Mouse (Mus musculus) neural tube, embryonic 13.5 days (tissue): ENCODE measurements around the gene Tcf7. TPM values are rescaled to one million over a fixed set of nuclear protein-coding genes. Genes with fewer than 3 reads are reported as not detected.

ENCODE experiments used
- ATAC-seq: fragments of 200-750 bp; cut with Nextera tagmentation; 2 replicates; pipeline ENCODE4 v1.8.0; 2017; ENCODE audit warnings: low read depth, mild to moderate bottlenecking, moderate TSS enrichment, moderate library complexity
- H3K27ac ChIP-seq: fragments of 300-500 bp; sonication (generic); replicated peaks from 2 replicates; pipeline ENCODE4 v1.5.1; 2015; ENCODE audit warnings: moderate library complexity, mild to moderate bottlenecking, inconsistent platforms
- H3K27me3 ChIP-seq: fragments of 300-500 bp; sonication (generic); 2 replicates; pipeline ENCODE4 v1.6.1; 2015; ENCODE audit warnings: mild to moderate bottlenecking, inconsistent platforms
- H3K36me3 ChIP-seq: fragments of 300-500 bp; sonication (generic); 2 replicates; pipeline ENCODE4 v1.6.1; 2015; ENCODE audit warnings: mild to moderate bottlenecking, inconsistent platforms
- H3K4me1 ChIP-seq: fragments of 300-500 bp; sonication (generic); replicated peaks from 2 replicates; pipeline ENCODE4 v1.6.1; 2015; ENCODE audit warnings: inconsistent platforms
- H3K4me2 ChIP-seq: fragments of 300-500 bp; sonication (generic); 2 replicates; pipeline ENCODE4 v1.6.1; 2015; ENCODE audit warnings: inconsistent platforms, mild to moderate bottlenecking, moderate library complexity
- H3K4me3 ChIP-seq: fragments of 300-500 bp; sonication (generic); 2 replicates; pipeline ENCODE4 v1.5.1; 2015; ENCODE audit warnings: mild to moderate bottlenecking, inconsistent platforms
- H3K9ac ChIP-seq: fragments of 300-500 bp; sonication (generic); 2 replicates; pipeline ENCODE4 v1.6.1; 2015; ENCODE audit warnings: moderate library complexity, mild to moderate bottlenecking, inconsistent platforms
- H3K9me3 ChIP-seq: fragments of 300-500 bp; sonication (generic); 2 replicates; pipeline ENCODE4 v1.6.1; 2016; ENCODE audit warnings: inconsistent platforms
- WGBS: fragments of 180-500 bp; shearing (Covaris S2); methylation state at CpG from one replicate; pipeline ENCODE4 v1.1.7; 2015; 5-methylcytosine and 5-hydroxymethylcytosine counted together
- polyA plus RNA-seq: library from polyadenylated mRNA; unstranded; fragments of >200 nt; fragmentation: Nextera tagmentation; extraction: Ambion mirVana; gene quantifications from 2 replicates; pipeline ENCODE4 v1.2.1, GENCODE M21; 2015

Gene Tcf7
- polyA plus RNA-seq, 1 experiment from 2014 or later, result 5.9 TPM

DNA sequence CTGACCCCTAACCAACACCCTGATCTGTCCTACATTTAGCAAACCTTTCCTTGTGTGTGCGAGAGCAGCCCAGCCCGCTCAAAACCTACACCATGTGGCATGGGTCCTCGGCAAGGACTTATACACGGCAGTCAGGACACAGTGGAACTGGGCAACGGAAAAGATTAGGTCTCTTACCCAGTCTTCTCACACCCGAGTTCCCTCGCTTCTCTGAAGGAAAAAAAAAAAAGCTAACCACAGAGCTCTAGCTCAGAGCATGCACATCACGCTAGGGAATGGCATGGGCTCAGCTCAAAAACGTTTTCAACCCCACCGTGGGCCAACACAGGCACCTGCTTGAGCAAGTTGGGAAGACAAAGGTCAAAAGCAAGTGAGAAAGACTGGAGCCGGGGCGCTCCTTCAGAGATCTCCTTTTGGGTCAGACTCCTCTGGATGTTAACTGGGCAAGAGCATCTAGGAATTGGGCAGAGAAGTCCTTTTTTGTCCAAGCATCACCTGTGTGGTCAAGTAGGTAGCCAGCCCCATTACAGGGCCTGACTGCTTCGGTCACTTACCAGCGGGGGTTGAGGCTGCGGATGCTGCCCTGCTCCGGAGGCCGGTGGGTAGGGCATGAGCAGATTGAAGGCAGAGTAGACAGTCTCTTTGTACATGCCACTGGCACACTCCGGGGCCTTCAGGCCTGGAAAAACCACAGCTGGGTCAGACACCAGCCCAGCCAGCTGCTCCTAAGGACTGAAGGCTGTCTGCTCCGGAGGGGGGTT, 1.1 kb downstream of the Tcf7 start:
- WGBS, result 66% methylated on average over 19 of the region's 19 CpGs
- Histone ChIP-seq H3K4me3 (peak overlapping the region; percentile 63), H3K4me2 (peak overlapping the region; percentile 88), H3K27me3 (peaks cover 52% of the 10 kb centered on the region), H3K27ac (no peak overlapping the region), H3K9ac (no peak overlapping the region), H3K9me3 (no peaks in the 10 kb centered on the region), H3K36me3 (no peaks in the 10 kb centered on the region), H3K4me1 (peaks cover 33% of the 10 kb centered on the region)
- ATAC-seq, result no peak

DNA sequence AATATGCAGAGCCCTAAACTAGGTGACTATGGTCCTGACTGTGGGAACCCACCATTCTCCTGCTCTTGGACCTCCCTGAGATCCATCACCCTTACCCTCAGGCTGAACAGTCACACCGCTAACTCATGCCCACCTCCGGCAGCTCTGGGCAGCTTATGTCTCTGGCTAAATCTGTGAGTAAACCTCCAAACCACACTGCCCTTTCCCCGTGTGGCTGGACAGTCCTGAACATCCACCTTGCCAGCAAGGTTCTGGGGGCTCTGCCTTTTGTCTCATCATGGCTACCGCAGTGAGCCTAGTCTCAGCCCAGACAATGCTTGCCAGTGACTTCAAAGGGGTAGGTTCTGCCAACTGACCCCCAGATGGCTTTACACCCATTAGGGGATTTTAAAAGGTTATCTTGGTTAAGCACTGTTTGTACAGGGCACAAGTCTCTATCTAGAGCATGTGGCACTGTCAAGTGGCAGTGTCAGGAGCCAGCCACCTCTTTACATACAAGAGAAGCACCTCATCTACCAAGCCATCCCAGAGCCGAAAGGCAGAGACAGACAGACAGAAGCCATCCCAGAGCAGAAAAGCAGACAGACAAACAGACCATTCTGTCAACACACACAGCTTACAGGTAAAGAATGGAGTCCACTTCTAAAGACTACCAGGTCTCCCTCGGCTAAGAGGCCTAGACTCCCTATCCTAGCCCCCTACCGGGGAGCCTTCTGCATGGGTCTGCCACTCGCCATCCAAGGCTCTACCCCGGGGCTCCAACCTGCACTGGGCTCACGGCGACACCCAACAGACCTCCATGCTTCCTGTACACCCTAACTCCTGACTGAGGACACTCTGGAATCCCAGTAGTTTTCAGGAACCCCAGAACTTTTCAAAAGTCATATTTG, 2.0 kb downstream of the Tcf7 start:
- H3K4me1 ChIP-seq, result peaks cover 24% of the 10 kb centered on the region
- no peak overlapping the region; the same call in 1 of the 2 replicates for H3K4me2 ChIP-seq
- WGBS, result 90% methylated on average over 11 of the region's 11 CpGs
- no peak overlapping the region for H3K9ac ChIP-seq
- H3K36me3 ChIP-seq, result no peaks in the 10 kb centered on the region
- no peaks in the 10 kb centered on the region for H3K9me3 ChIP-seq
- peaks cover 46% of the 10 kb centered on the region for H3K27me3 ChIP-seq
- no peak overlapping the region for H3K4me3 ChIP-seq
- no peak overlapping the region for H3K27ac ChIP-seq
- ATAC-seq, result no peak

DNA sequence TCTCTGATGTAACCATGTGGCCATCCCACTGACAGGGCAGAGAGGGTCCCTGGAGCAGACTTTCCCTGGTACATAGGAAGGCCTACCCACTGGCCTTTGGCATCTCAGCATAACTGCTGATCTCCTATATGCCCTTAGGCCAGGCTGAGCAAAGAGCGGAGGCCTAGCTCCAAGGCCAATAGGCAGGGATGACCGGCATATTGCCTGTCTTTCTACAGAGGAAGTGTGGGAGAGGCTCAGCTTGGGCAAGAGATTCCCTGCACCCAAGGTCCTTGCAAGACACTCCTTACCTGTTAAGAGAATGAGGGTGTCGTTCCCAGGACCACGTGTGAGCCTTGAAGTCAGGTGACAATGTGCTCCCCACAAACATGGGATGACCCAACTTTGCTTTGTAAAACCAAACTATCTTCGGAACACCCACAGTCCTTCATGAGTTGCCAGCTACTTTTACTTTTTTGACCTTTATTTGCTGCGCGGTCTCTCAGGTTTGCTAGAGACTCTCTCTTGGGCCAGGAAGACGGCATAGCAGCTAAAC, 3.1 kb downstream of the Tcf7 start:
- Histone ChIP-seq H3K4me3 (no peak overlapping the region), H3K27ac (no peak overlapping the region), H3K36me3 (no peaks in the 10 kb centered on the region), H3K9ac (no peak overlapping the region), H3K4me1 (peaks cover 22% of the 10 kb centered on the region), H3K4me2 (no peak overlapping the region), H3K9me3 (no peaks in the 10 kb centered on the region), H3K27me3 (peaks cover 35% of the 10 kb centered on the region)
- WGBS, result 94% methylated on average over 8 of the region's 8 CpGs
- no peak for ATAC-seq

DNA sequence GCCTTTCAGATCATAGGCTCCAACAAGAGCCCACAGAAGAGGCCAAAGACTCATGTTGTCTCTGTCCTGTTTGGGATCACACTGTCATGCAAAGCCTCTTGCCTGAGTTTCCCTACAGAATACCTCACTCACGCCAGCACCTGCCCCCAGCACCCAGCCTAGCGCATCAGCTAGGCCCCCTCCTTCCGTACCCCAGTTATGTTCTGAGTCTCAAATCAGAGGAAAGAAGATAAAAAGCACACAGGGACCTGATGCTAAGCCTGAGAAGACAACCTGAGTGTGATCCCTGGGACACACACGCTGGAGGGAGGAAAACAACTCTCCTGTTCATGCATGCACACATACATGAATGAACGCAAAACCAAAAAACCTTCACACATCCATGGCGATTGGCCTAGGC, 3.8 kb downstream of the Tcf7 start:
- WGBS, result 92% methylated on average over 6 of the region's 6 CpGs
- H3K4me2 ChIP-seq, result no peak overlapping the region
- H3K9ac ChIP-seq, result no peak overlapping the region

DNA sequence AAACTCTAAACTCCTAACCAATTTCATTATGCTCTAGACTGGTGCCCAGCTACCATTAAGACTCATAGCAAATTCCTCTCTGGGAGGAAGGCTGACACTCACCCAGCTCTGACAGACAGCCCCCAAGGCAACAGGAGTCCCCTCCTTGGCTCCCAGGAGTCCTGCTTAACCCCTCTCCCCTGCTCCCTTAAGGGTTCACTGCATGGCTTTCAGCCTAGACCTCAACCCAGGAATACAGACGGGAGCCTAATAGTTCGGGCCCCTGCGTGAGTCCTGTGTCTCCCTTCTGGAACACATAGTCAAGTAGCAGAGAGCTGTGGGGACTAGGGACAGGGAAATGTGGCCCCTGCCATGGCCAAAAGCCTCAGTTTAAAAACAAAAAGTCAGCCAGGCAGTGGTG, 4.7 kb downstream of the Tcf7 start:
- no peak overlapping the region for H3K9ac ChIP-seq
- H3K9me3 ChIP-seq, result no peaks in the 10 kb centered on the region
- 89% methylated on average over 3 of the region's 3 CpGs for WGBS
- no peak overlapping the region for H3K27ac ChIP-seq
- peaks cover 19% of the 10 kb centered on the region for H3K27me3 ChIP-seq
- H3K4me3 ChIP-seq, result no peak overlapping the region
- H3K4me2 ChIP-seq, result no peak overlapping the region
- ATAC-seq, result no peak
- peaks cover 11% of the 10 kb centered on the region for H3K4me1 ChIP-seq
- no peaks in the 10 kb centered on the region for H3K36me3 ChIP-seq

More for the DNA sequence above, 3.8 kb downstream of the Tcf7 start:
- Histone ChIP-seq H3K27ac (no peak overlapping the region), H3K4me1 (peaks cover 15% of the 10 kb centered on the region), H3K27me3 (peaks cover 28% of the 10 kb centered on the region), H3K4me3 (no peak overlapping the region), H3K36me3 (no peaks in the 10 kb centered on the region), H3K9me3 (no peaks in the 10 kb centered on the region)
- no peak for ATAC-seq

DNA sequence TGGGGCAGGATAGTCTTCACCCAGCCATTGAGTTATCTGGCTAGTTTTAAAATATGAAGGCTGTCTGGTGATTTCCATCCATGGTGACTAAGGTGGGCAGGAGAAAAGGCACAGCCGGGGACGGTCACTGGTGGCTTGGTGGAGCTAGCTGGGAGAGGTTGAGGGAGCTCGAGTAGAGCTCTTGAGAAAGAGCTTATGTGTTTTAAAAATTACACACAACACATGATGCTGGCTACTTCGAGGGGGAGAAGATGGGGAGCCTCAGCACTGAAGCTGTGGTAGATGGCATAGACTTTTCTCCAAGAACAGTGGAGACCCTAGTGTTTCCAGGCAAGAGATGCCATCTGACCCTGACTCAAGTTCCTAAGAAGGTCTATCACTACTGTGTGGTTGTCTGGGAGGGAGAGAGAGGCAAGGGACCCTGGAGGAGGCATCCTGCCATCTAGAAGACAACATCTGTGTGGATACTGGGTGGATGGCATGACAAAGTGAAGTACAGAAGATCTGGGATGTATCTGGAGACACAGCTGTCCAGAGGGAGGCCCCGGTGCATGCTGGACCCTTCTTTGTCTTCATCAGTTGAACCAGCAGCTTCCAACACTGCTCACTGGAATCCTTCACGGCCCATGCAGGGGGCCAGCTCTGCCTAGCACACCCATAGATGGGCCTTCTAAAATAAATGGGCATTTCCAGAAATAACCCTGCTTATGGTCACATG, 5.2 kb downstream of the Tcf7 start:
- WGBS, result 90% methylated on average over 6 of the region's 6 CpGs
- Histone ChIP-seq H3K4me2 (no peak overlapping the region), H3K9ac (no peak overlapping the region), H3K27me3 (peaks cover 16% of the 10 kb centered on the region), H3K4me3 (no peak overlapping the region), H3K27ac (no peak overlapping the region), H3K36me3 (no peaks in the 10 kb centered on the region), H3K9me3 (no peaks in the 10 kb centered on the region), H3K4me1 (peaks cover 13% of the 10 kb centered on the region)
- no peak for ATAC-seq

DNA sequence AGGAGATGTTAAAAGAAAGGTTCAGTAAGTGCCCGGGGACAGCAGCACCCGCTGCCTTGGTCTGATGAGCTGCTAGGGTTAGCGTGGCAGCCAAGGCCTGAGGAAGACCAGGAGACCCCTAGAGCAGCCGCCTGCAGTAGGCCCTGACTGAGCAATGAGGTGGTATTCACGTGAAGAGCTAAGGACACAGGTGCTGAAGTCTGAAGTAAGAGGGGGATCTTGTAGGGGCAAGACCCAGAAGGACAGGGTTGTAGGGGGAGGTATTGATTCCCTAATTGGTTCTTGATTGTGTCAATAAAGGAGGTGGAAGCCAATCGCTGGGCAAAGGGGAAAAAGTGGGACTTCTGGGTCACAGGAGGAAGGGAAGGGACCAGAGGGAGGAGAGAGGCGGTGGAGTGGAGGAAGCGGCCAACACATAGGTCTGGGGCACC, 5.8 kb downstream of the Tcf7 start:
- Histone ChIP-seq H3K9me3 (no peaks in the 10 kb centered on the region), H3K4me3 (no peak overlapping the region), H3K36me3 (no peaks in the 10 kb centered on the region), H3K4me2 (no peak overlapping the region), H3K27ac (no peak overlapping the region), H3K27me3 (peaks cover 10% of the 10 kb centered on the region), H3K4me1 (peaks cover 9% of the 10 kb centered on the region), H3K9ac (no peak overlapping the region)
- ATAC-seq, result no peak
- WGBS, result 92% methylated on average over 8 of the region's 8 CpGs

DNA sequence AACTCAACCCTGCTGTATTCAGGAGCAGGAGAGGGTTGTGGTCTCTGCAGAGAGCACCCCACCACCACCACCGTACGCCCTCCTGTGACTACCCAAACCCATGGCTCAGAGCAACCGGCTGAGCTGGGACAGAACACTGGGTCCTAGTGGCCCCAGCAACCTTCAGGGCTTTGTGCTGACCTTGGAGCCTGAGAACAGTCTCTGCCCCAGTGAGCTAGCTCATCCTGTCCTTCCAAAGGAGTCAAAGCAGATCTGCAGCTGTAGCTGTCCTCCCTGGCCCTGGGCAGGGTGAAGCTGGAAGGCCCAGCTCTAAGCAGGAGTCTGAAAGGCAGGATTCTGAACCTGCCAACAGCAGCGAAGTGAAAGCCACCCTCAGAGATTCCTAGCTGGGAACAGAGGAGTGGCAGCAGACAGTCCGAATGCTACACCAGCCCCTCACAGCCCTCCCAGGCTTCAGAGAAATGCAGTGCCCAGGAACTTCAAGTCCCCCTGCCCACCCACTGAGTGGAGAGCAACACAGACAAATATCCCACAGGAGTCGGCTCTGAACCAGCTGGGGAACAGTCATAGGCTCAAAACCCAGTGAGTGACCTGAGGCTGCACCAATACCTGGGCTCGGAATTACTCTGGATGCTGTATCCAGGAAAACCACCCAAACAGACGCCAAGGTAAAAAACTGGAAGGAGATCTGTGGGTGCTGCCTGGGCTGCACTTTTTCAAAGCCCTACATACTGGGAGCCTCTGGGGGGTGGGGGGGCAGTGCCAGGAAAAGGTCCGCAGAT, 6.8 kb downstream of the Tcf7 start:
- Histone ChIP-seq H3K9ac (no peak overlapping the region), H3K4me2 (no peak overlapping the region), H3K27ac (no peak overlapping the region), H3K27me3 (no peaks in the 10 kb centered on the region), H3K36me3 (no peaks in the 10 kb centered on the region), H3K9me3 (no peaks in the 10 kb centered on the region), H3K4me1 (peaks cover 9% of the 10 kb centered on the region), H3K4me3 (no peak overlapping the region)
- WGBS, result 81% methylated on average over 9 of the region's 9 CpGs
- ATAC-seq, result no peak

DNA sequence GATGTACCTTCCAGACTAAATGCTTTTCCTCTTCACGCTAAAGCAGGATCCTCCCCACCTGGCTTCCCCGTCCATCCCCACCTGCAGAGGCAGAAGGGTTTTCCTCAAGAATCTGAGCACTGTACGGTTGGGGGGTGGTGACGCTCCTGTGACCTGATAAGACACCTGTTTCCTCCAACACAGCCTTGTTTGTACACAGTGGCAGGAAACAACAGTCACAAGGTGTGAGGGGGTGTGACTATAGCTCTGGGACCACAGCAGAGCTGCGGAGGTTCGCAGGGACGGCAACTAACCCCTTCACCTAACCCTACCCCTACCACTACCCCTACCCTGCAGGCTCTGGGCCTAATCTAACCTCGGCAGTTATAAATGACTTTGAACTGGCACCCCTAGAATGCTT, 7.4 kb downstream of the Tcf7 start:
- no peak overlapping the region for H3K4me2 ChIP-seq
- H3K27ac ChIP-seq, result no peak overlapping the region
- no peak for ATAC-seq
- 87% methylated on average over 8 of the region's 8 CpGs for WGBS
- H3K27me3 ChIP-seq, result no peaks in the 10 kb centered on the region
- H3K9me3 ChIP-seq, result no peaks in the 10 kb centered on the region
- H3K4me3 ChIP-seq, result no peak overlapping the region
- peaks cover 9% of the 10 kb centered on the region for H3K4me1 ChIP-seq
- no peaks in the 10 kb centered on the region for H3K36me3 ChIP-seq
- no peak overlapping the region for H3K9ac ChIP-seq

DNA sequence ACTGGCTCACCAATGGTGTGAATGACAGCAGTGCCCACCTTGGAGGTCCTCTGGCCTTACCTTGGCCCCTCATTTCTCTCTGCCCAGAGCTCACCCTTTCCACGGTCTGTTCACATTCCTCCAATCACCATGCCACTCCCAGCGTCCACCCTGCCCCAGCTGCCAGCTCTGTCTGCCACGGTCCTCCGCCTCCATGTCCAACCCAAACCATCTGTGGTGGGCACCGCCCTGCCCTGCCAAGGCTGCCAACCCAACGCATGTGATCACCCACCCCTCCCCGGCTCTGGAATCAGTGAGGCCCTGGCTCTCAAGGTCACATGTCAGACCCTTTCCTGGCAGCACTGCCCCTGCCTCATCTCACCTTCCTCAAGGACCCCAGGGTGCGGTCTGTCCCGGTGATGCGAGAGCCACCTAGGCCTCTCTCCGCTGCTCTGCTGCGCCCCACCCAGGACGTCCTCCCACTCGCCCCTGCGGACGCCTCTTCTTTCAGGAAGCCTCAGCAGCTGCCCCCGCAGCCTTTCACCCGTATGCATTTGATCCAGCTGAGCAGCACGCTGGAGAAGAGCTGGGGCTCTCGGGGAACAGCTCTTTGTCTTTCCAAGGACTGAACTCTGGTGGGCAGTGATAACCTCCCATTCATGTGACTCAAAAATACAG, 8.2 kb downstream of the Tcf7 start:
- Histone ChIP-seq H3K27ac (no peak overlapping the region), H3K9ac (no peak overlapping the region), H3K36me3 (no peaks in the 10 kb centered on the region), H3K4me3 (no peak overlapping the region), H3K27me3 (no peaks in the 10 kb centered on the region), H3K4me2 (no peak overlapping the region), H3K9me3 (no peaks in the 10 kb centered on the region), H3K4me1 (peaks cover 9% of the 10 kb centered on the region)
- 91% methylated on average over 20 of the region's 20 CpGs for WGBS
- ATAC-seq, result no peak

DNA sequence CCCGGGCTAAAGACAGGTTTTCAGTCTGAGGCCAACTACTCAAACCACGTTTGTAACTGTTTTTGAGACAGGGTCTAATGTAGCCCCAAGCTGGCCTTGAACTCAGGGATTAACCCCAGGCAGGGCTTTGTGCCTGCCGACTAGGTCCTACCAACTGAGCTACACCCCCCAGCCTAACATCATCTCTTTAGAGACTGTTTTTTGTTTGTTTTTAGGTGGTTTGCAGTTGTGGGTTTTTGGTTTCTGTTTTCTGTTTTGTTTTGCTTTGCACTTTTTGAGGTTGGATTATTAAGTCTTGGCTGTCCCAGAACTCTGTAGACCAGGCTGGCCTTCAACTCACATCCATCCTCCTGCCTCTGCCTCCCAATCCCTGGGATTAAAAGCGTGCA, 8.9 kb downstream of the Tcf7 start:
- Histone ChIP-seq H3K36me3 (no peaks in the 10 kb centered on the region), H3K9me3 (no peaks in the 10 kb centered on the region), H3K27me3 (no peaks in the 10 kb centered on the region), H3K4me1 (peaks cover 9% of the 10 kb centered on the region), H3K9ac (no peak overlapping the region), H3K27ac (no peak overlapping the region), H3K4me3 (no peak overlapping the region), H3K4me2 (no peak overlapping the region)
- 80% methylated on average over 4 of the region's 4 CpGs for WGBS
- ATAC-seq, result no peak
